Mouse (Mus musculus) thymus, adult 18-20 months (tissue): ENCODE measurements around the gene Etv6.

Experiments used
- DNase-seq, 2 experiments: peaks; one replicate each; pipeline ENCODE4 v3.0.0; 2022; ENCODE audit warnings: mixed read lengths in 2 of 2

Etv6 gene

DNA sequence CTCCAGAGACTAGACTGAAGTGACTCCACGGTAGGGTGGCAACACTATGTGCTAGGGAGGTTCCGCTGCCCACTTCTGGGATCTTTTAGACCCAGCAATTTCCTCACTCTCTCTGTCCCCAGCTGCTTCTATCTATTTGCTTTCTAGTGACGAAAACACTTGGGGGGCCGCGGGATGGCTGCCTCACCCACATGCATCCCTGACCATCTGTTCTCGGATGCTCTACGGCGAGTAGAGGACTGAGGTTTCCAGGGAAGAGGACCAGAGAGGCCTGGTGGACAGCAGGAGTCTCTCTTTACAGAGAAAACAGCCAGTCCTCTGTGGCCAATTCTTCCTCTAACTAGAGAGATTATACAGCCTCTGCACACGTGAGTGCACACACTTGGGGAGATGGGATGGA lies 43.6 kb downstream of the Etv6 start:
- no peak for DNase-seq

GRCm38 (mm10) chr6:134079563-134079962 lies 44.1 kb downstream of the Etv6 start:
- DNase-seq: no peak

- DNase-seq: no peak
These were observed 45.4 kb downstream of the Etv6 start for GRCm38 (mm10) chr6:134080946-134081345.

- DNase-seq: no peak
These were observed 46.9 kb downstream of the Etv6 start for GRCm38 (mm10) chr6:134082229-134082920.

DNA sequence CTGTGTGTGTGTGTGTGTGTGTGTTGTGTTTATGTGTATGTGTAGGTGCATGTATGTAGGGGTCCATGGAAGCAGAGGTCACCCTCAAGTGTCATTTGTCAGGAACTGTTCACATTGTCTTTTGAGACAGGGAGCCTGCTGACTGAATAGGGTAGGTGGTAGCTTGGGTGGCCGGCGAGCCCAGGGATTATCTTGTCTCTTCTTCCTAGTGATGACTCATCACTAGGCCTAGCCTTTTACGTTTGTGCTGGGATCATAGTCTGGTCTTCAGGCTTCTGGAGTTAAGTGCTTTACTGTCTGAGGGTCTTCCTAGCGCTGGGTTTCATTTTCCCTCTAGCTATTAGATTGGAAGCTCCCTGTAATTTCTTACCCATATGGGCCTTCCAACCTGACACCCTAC lies 47.9 kb downstream of the Etv6 start:
- DNase-seq: no peak

DNA sequence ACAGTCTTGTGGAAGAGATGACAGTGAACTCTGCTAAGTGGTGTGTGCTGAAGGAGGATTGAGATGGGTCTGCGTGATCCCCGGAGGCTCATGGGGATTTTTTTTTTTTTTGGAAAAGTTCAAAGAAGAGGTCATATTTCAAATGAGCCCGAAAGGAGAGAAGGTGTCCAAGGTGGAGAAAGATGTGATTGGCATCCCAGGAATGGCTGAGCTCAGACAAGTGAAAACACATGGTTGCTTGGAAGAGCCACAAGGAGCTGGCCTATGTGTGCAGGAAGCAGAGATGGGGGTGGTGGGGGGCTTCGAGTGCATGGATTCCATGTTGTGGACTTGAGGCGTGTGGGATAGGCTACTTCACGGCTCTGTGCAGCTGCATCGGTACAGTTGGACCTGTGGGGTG lies 50.9 kb downstream of the Etv6 start:
- DNase-seq: no peak

DNA sequence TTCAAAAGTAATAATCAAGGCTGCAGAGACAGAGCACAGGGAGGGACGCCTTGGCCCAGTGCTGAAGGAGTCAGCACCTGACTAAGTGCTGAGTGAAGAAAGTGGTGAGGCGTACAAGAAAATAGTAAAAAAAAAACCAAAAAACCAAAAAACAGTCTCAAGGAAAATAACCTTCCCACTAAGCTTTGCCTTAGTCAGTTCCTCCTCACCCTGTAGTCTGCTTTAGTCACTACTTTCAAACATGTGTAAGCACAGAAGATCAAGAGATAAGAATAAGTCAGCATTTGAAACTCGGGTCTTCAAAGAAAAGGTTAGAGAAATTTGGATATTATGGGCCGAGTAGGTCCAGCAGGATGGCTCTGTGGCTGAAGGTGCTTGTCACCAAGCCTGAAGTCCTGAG lies 52.2 kb downstream of the Etv6 start:
- no peak for DNase-seq

GRCm38 (mm10) chr6:134089671-134090377 lies 54.3 kb downstream of the Etv6 start:
- DNase-seq: no peak

GRCm38 (mm10) chr6:134090378-134090692 lies 54.8 kb downstream of the Etv6 start:
- DNase-seq: no peak

- DNase-seq: no peak
These were observed 55.4 kb downstream of the Etv6 start for GRCm38 (mm10) chr6:134090875-134091274.

- DNase-seq: no peak
These were observed 55.9 kb downstream of the Etv6 start for GRCm38 (mm10) chr6:134091398-134091801.

DNA sequence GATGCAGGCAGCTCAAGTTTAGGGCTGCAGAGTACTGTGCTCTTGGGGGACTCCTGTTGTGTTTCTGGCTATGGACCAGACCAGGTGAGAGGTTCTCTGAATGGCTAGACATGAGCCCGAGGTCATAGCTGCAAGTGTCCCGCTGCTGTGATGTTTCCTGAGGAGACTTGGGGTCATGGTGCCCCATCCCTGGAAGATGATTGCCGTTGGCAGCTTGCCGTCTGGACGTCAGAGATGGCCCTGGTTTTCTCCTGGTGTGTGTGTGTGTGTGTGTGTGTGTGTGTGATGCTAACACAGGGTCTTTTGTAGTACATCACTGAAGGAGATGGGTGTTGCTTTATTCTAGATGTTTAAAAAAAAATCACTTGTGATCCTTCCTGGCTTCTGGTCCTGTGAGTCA lies 58.6 kb downstream of the Etv6 start:
- no peak for DNase-seq

DNA sequence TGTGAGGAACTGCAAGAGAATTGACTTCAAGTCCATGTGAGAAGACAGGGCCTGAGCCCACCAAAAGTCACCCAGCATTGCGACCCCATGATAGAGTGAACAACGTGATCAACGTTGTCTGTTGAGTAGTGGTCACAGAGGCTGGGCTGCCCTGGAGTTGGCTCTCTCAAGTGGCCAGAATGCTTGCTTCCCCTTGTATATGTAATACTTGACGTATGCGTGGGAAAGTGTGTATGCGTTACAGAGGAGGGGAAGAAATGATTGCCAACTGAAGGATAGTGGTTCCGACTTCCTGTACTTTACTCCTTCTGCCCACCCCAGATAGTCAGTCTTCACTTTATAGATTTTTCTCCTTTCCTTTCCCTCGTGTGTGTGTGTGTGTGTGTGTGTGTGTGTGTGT lies 59.1 kb downstream of the Etv6 start:
- DNase-seq: no peak

DNA sequence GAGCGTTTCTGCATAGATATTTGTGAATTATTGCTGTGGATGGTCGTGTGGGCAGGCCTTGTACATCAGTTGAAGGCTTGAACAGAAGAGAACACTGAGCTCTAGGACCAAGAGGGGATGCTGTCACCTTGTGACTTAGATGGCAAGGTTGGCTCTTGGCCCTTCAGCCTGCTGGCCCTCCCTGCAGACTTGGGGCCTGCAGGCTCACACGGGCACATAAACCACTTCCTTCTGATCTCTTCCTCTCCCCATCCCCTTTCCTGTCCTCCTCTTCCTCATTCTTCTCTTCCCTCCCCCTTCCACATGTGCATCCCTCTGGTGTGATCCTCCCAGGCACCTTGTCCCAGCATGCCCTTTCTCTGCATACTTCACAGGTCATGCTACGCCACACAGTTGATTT lies 60.1 kb downstream of the Etv6 start:
- no peak for DNase-seq

- DNase-seq: no peak
These were observed 64.7 kb downstream of the Etv6 start for GRCm38 (mm10) chr6:134099976-134100743.

DNA sequence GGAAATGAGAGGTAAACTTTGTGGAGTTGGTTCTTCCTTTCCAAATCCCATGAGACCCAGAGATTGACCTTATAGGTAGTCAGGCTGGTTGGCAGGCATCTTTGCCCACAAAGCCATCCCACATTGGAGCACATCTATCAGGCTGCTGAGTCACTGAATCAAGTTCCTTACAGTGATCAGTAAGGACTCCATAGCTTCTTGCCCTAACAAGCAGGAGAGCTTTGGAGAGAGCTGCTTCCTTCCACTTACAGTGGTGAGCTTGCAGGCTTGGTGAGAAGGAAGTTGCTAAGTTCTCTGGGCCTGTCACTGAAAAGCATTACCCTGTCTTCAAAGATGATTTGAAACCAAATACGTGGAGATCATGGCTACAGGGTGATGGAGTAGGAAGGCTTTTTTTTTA lies 66.9 kb downstream of the Etv6 start:
- no peak for DNase-seq

DNA sequence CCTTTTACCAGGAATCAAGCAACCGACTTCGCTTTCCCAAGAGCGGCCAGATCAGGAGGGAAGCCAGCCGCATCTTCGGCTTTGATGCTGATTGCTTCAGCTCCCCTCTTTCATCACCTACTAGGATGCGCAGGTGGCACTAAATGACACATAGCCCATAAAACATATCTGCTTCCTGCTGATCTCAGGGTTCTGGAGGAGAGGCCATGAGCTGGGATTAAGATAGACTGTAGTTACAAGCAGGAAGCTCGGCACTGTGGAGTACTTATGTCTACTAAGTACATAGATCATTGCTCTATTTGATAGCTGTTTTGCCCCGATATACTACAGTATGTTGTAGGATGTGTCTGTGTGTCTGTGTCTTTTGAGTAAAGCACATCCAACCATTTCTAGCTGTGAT lies 68.0 kb downstream of the Etv6 start:
- DNase-seq: no peak

DNA sequence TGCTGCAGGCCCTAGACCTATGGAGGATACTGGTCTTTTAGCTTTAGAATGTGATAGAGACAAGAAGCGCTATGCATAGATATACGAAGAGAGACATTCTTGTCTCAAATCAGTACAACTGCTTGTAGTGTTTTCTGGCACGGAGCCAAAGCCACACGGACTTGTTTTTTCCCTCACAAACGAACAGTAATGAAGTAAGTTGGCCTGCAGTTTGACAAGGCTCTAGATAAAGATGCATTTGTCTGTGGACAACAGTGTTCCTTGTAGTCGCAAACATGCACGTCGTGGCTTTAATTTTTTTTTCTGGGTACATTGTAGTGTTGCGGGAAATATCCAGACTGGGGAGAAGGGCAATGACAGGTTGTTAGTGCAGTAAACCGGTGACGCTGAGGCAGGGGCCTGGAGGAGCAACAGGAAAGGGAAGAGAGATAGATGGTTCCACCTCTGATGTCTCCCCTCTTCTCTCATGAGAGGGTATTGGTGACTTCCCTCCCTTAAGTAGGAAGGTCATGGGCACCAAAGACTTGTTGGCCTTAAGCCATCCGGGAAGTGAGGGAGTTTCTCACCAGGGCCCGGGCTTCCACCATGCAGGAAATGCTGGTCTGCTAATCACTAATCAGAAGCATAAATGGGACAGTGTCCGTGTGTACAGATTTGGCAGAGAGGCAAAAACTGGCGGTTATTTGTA lies 70.2 kb downstream of the Etv6 start:
- no peak for DNase-seq

- DNase-seq: no peak
These were observed 72.2 kb downstream of the Etv6 start for GRCm38 (mm10) chr6:134107696-134108095.

- DNase-seq: no peak
These were observed 74.2 kb downstream of the Etv6 start for GRCm38 (mm10) chr6:134109675-134110074.

DNA sequence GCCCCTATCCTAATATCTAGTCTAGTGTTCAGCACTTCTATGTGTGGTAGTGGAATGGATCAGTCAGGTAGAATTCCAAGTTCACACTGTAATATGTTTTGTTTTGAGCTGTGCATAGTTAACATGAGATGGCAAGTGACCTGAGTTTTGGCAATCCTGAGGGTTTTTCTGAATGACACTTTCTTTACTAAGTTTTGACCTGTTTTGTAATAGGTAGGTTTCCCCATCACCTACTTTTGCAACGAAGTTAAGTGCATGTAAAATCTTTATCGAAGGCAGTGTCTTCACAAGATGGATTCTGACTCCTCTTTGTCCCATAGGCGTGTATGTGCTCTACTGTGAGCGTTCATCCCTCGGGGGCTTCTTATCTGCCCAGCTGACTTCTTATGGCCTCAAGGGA lies 74.7 kb downstream of the Etv6 start:
- no peak for DNase-seq

DNA sequence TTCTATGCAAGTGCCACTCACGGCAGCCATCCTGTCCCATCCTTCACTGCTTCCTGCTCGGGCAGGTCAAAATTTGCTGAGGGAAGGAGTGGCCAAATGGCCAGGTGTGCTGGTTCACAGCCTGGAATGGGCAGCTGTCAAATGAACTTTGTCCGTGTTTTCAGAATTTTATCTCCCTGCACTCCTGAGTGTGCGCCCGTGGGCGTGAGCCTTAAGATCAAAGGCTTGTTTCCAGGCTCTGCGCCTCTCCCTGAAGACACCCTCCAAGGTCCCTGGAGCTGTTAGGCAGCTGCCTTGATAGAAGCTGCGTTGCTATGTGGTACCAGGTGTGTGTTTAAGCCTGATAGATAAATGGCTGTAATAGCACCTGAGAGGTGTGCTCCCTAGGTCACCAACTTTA lies 76.1 kb downstream of the Etv6 start:
- no peak for DNase-seq

DNA sequence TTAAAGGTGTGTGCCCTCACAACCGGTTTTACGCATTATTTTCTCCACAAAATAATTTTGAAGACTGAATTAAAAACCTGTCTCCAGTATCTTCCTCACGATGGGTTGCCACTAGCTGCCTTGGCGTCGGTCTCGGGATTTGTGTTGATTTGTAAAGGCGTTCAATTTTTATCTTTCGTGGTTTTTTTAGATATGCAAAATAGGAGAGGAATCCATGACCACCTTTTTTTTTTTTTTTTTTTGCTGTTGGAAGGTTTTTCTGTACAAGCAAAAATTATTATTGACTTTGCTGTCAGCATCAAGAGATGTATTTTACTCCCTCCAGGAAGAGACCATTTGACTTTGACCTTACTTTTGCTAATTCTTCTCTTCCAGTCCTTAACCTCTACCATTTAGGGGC lies 77.3 kb downstream of the Etv6 start:
- DNase-seq: no peak

DNA sequence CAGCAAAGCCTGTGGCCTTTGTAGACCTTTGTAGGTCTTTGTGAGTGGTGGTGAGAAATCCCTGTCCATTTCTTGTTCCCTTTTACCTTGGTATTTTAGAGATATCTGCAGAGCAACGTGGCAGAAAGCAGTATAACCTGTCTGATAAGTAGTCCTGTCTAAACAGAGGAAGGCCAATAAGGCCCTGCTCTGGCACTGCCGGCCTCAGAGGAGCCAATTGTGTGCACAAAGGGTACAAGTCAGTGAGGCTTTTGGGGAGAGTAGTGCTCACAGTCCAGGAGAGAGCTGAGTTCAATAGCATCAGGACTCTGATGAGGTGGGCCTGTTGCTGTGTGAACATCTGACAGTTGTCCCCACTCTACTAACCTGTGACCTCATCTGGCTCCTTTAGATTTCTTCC lies 77.7 kb downstream of the Etv6 start:
- DNase-seq: no peak
